Mouse (Mus musculus) cerebellum, adult 9-10 months (tissue): ENCODE measurements around the gene Krtap1-5.

ENCODE experiments used
- DNase-seq: peaks from one replicate; pipeline ENCODE4 v3.0.0; 2022

The Krtap1-5 gene

DNA sequence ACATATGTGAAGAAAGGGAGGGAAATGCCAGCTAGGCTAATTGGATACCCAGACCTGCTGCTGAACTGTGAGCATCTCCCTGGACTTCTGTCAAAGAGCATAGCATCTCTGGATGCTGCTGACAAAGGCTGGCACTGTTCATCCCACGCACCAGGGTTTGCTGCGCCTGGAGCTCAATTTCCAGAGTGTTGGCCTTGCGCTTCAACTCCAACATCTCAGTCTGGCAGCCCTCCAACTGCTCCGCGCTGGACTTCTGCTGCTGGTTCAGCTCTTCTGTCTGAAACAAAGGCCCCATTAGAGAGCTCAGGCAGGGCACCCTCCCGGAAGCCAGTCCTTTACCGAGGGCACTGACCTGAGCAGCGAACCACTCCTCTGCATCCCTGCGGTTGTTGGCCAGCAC lies 41.1 kb downstream of the Krtap1-5 start:
- DNase-seq = peak; percentile 22
